ENCODE assay signal across 13 mouse cellular contexts in genomic region chr7:79360056-79360455, GRCm38 (mm10). TPM values are rescaled to one million over a fixed set of nuclear protein-coding genes. Genes with fewer than 3 reads are reported as not detected.
DNase-seq lines count a peak whose midpoint lies in the region; ATAC-seq and TF ChIP-seq lines count a peak whose summit lies in the region.
"Had no signal": no experiment of that assay in that cellular context is flagged by ENCODE, and none has a peak within 500 bp of the region (broad histone marks: within the 10 kb centered on the region; RNA-seq: fewer than 3 reads in every experiment).

No protein-coding gene starts in this region.

- intact Hi-C loops in heart, postnatal 14 days (cut with DNase I) = no loop called here

- in situ Hi-C loops in CH12.LX (cut with MboI; ENCODE audit: low pct_ligation_motif_present, low pct_unique_long_range_greater_than_20kb, low sequenced_read_pairs) = loop anchor here (25.0 kb wide), 1 partner anchor 448 kb away; the partner anchor contains the start of gene Isg20

- peak overlapping the region; percentile 84 for H3K27ac ChIP-seq in heart, embryonic 12.5 days (ENCODE audit: poor library complexity, severe bottlenecking)
- peak overlapping the region; percentile 85; the same call in 1 of the 2 replicates for H3K27ac ChIP-seq in hindbrain, postnatal 0 days
- H3K27ac ChIP-seq in hindbrain, embryonic 11.5 days (ENCODE audit: low read depth, low read length) = no peak overlapping the region
- no peak overlapping the region for H3K27ac ChIP-seq in CH12.LX (ENCODE audit: insufficient read depth, low read depth)

- peak overlapping the region; percentile 37 for H3K4me3 ChIP-seq in heart, embryonic 12.5 days
- no peak overlapping the region for H3K4me3 ChIP-seq in hindbrain, postnatal 0 days (ENCODE audit: low read length)
- no peak overlapping the region for H3K4me3 ChIP-seq in hindbrain, embryonic 11.5 days (ENCODE audit: low read depth, low read length)
- H3K4me3 ChIP-seq in CH12.LX (replicated peaks in 1 of 3; ENCODE audit: low read depth in 2 of 3, low read length in 2 of 3, poor library complexity in 1 of 3) = no peak overlapping the region

- peak overlapping the region; percentile 66 for H3K4me2 ChIP-seq in heart, embryonic 12.5 days
- no peak overlapping the region for H3K4me2 ChIP-seq in hindbrain, postnatal 0 days (ENCODE audit: low read depth, low read length)
- H3K4me2 ChIP-seq in hindbrain, embryonic 11.5 days (replicated peaks; ENCODE audit: low read depth, low read length) = no peak overlapping the region
- H3K4me2 ChIP-seq in CH12.LX (ENCODE audit: insufficient read depth, low read depth, poor library complexity, severe bottlenecking) = no peak overlapping the region
- H3K4me2 ChIP-seq: lung, embryonic 14.5 days had no signal

- 42% methylated on average over 11 of the region's 11 CpGs for WGBS in heart, embryonic 12.5 days
- WGBS in hindbrain, postnatal 0 days = 49% methylated on average over 11 of the region's 11 CpGs
- WGBS in hindbrain, embryonic 11.5 days = 60% methylated on average over 11 of the region's 11 CpGs

- no peak for TF ChIP-seq CTCF in hindbrain, postnatal 0 days (IDR thresholded peaks at IDR 0.05; ENCODE audit: low read depth)
- no peak for TF ChIP-seq CTCF in CH12.LX (conservative IDR thresholded peaks at IDR 0.05 in 1 of 2, IDR thresholded peaks at IDR 0.05 in 1 of 2; ENCODE audit: low read depth in 2 of 2, low read length in 2 of 2)

- TF ChIP-seq POLR2A in CH12.LX (IDR thresholded peaks at IDR 0.05; ENCODE audit: low read depth, low read length) = no peak

- no peak for DNase-seq in heart, postnatal 14 days
- no peak for DNase-seq in hindbrain, postnatal 0 days (ENCODE audit: low spot score)
- no peak for DNase-seq in hindbrain, embryonic 11.5 days (ENCODE audit: low spot score)
- no peak for DNase-seq in CH12.LX (ENCODE audit: extremely low read depth)
- DNase-seq in brain, adult 2 months (ENCODE audit: low read depth, low spot score) = peak; percentile 66
- DNase-seq in thymus, postnatal 4 days = no peak
- DNase-seq: cerebellum, adult 8-10 months; gastrocnemius, postnatal 10 days; lung, embryonic 14.5 days had no signal

- peaks cover 48% of the 10 kb centered on the region for H3K27me3 ChIP-seq in heart, embryonic 12.5 days (replicated peaks)
- H3K27me3 ChIP-seq in hindbrain, postnatal 0 days (ENCODE audit: insufficient read depth, low read length) = no peaks in the 10 kb centered on the region
- no peaks in the 10 kb centered on the region for H3K27me3 ChIP-seq in hindbrain, embryonic 11.5 days (ENCODE audit: control insufficient read depth, insufficient read depth, low read length)
- H3K27me3 ChIP-seq in CH12.LX (replicated peaks) = no peaks in the 10 kb centered on the region

- ATAC-seq in heart, embryonic 12.5 days (ENCODE audit: insufficient number of reproducible peaks, low FRiP score) = no peak
- ATAC-seq in hindbrain, postnatal 0 days = no peak
- no peak for ATAC-seq in hindbrain, embryonic 11.5 days (ENCODE audit: low FRiP score)
- ATAC-seq: inflammation-experienced regulatory T-cells, adult 6 months had no signal

- dilution Hi-C loops in CH12.LX (cut with MboI; ENCODE audit: extremely low pct_ligation_motif_present, extremely low pct_unique_long_range_greater_than_20kb, low sequenced_read_pairs) = no loop called here

- H3K36me3 ChIP-seq in heart, embryonic 12.5 days = peaks cover 15% of the 10 kb centered on the region
- peaks cover 36% of the 10 kb centered on the region for H3K36me3 ChIP-seq in hindbrain, postnatal 0 days (ENCODE audit: insufficient read depth, low read length)
- no peaks in the 10 kb centered on the region; the same call in 1 of the 2 replicates for H3K36me3 ChIP-seq in hindbrain, embryonic 11.5 days (ENCODE audit: control insufficient read depth, insufficient read depth, low read length)
- H3K36me3 ChIP-seq in CH12.LX (replicated peaks in 1 of 2; ENCODE audit: control insufficient read depth in 1 of 2, insufficient read depth in 1 of 2, low read length in 1 of 2) = peaks cover 35 to 78% of the 10 kb centered on the region in 2 experiments

- H3K4me1 ChIP-seq in heart, embryonic 12.5 days (replicated peaks) = peaks cover 66% of the 10 kb centered on the region
- H3K4me1 ChIP-seq in hindbrain, postnatal 0 days (ENCODE audit: insufficient read depth, low read length) = 0 out of 2 replicates have a peak, but pooled peaks cover 3% of the 10 kb centered on the region
- H3K4me1 ChIP-seq in hindbrain, embryonic 11.5 days (replicated peaks; ENCODE audit: control insufficient read depth, insufficient read depth, low read length) = no peaks in the 10 kb centered on the region
- peaks cover 0 to 19% of the 10 kb centered on the region in 2 experiments; a peak in 2 of 4 replicates for H3K4me1 ChIP-seq in CH12.LX (ENCODE audit: control insufficient read depth in 1 of 2, insufficient read depth in 2 of 2)

- 0 out of 2 replicates have a peak overlapping the region, but pooled peaks have one; percentile 28 for H3K9ac ChIP-seq in heart, embryonic 12.5 days
- H3K9ac ChIP-seq in hindbrain, postnatal 0 days (replicated peaks; ENCODE audit: low read length) = no peak overlapping the region
- H3K9ac ChIP-seq in hindbrain, embryonic 11.5 days (ENCODE audit: low read depth, low read length) = no peak overlapping the region
- no peak overlapping the region for H3K9ac ChIP-seq in CH12.LX (ENCODE audit: insufficient read depth, low read depth)
- H3K9ac ChIP-seq: lung, embryonic 14.5 days had no signal

- no peaks in the 10 kb centered on the region for H3K9me3 ChIP-seq in heart, embryonic 12.5 days (replicated peaks)
- H3K9me3 ChIP-seq in hindbrain, postnatal 0 days (ENCODE audit: low read length) = no peaks in the 10 kb centered on the region
- no peaks in the 10 kb centered on the region for H3K9me3 ChIP-seq in hindbrain, embryonic 11.5 days (ENCODE audit: control insufficient read depth, low read length)
- no peaks in the 10 kb centered on the region for H3K9me3 ChIP-seq in CH12.LX (replicated peaks; ENCODE audit: low read length)

- H3K79me2 ChIP-seq in CH12.LX (replicated peaks; ENCODE audit: control insufficient read depth, extremely low read depth, insufficient read depth, poor library complexity, severe bottlenecking) = no peaks in the 10 kb centered on the region

- TF ChIP-seq RAD21 in CH12.LX (IDR thresholded peaks at IDR 0.05; ENCODE audit: low read depth, low read length) = no peak

- no peak for TF ChIP-seq EP300 in CH12.LX (IDR thresholded peaks at IDR 0.05; ENCODE audit: low read length)

TF ChIP-seq in CH12.LX, 34 proteins besides CTCF, POLR2A, EP300 and RAD21:
- TF ChIP-seq CHD1 (IDR thresholded peaks at IDR 0.05; ENCODE audit: low read depth, low read length) (no peak), ELF1 (IDR thresholded peaks at IDR 0.05; ENCODE audit: low read depth, low read length) (no peak), GABPA (IDR thresholded peaks at IDR 0.05; ENCODE audit: insufficient replicate concordance, low read depth, low read length) (no peak), TBP (conservative IDR thresholded peaks at IDR 0.05; ENCODE audit: low read depth, low read length) (no peak), MEF2A (IDR thresholded peaks at IDR 0.05; ENCODE audit: borderline replicate concordance, low read depth, low read length) (peak; percentile 52; the same call in 1 of the 2 replicates)

RNA-seq across cellular contexts. Expression of gene Rlbp1, which starts 26.8 kb away (rescaled TPM):
- polyA plus RNA-seq in heart, embryonic 12.5 days (2016; fragmentation: Nextera tagmentation; extraction: Ambion mirVana) = not detected in 2 replicates
- not detected for total RNA-seq in heart, postnatal 14 days (2021)
- total RNA-seq in hindbrain, postnatal 0 days (2014; rRNA removed) = 25.3 and 32.3 TPM in 2 replicates
- polyA plus RNA-seq in hindbrain, postnatal 0 days (2015; fragmentation: Nextera tagmentation; extraction: Ambion mirVana) = 21.2 and 21.9 TPM in 2 replicates
- 0.40 and 0.93 TPM in 2 replicates for polyA plus RNA-seq in hindbrain, embryonic 11.5 days (2014; fragmentation: Nextera tagmentation; extraction: Ambion mirVana)
- total RNA-seq in CH12.LX (2012; rRNA removed) (1.9 and 2.5 TPM in 2 replicates), CH12.LX (2014; rRNA removed) (8.4 and 11.0 TPM in 2 replicates)
- 21.4 and 24.2 TPM in 2 replicates for polyA plus RNA-seq in CH12.LX (2012; ENCODE audit: insufficient read length, low read depth)
- total RNA-seq: gastrocnemius, postnatal 10 days; liver, adult 2 months; megakaryocyte progenitor cell, adult 5-6 weeks had no signal
- polyA plus RNA-seq: inflammation-experienced regulatory T-cells, adult 6 months; liver, adult 2 months had no signal

RNA-seq across cellular contexts. Expression of gene Fanci, which starts 31.7 kb away (rescaled TPM):
- 12.0 and 12.2 TPM in 2 replicates for polyA plus RNA-seq in heart, embryonic 12.5 days (2016; fragmentation: Nextera tagmentation; extraction: Ambion mirVana)
- total RNA-seq in heart, postnatal 14 days (2021) = 1 to 10 TPM in 1 of 2 experiments, under 1 TPM in 1; 0.55 to 1.5 TPM
- 2.9 and 3.5 TPM in 2 replicates for total RNA-seq in hindbrain, postnatal 0 days (2014; rRNA removed)
- polyA plus RNA-seq in hindbrain, postnatal 0 days (2015; fragmentation: Nextera tagmentation; extraction: Ambion mirVana) = 1.9 and 2.4 TPM in 2 replicates
- polyA plus RNA-seq in hindbrain, embryonic 11.5 days (2014; fragmentation: Nextera tagmentation; extraction: Ambion mirVana) = 11.7 and 16.5 TPM in 2 replicates
- total RNA-seq in CH12.LX (2012; rRNA removed) (14.9 and 17.5 TPM in 2 replicates), CH12.LX (2014; rRNA removed) (25.0 and 27.0 TPM in 2 replicates)
- 17.1 and 20.0 TPM in 2 replicates for polyA plus RNA-seq in CH12.LX (2012; ENCODE audit: insufficient read length, low read depth)

Comparison
In these comparisons a context has a peak if more than half of its experiments do, and no peak if none do; other contexts are left out.
1. H3K27ac ChIP-seq: peak in heart, embryonic 12.5 days (single experiment) and hindbrain, postnatal 0 days (single experiment); none in hindbrain, embryonic 11.5 days (single experiment) and CH12.LX (single experiment).
2. RNA of gene Rlbp1, which starts 26.8 kb away (polyA plus RNA-seq): 21.4 to 24.2 TPM in CH12.LX and 21.2 to 21.9 TPM in hindbrain, postnatal 0 days; 0.40 to 0.93 TPM in hindbrain, embryonic 11.5 days and not detected in heart, embryonic 12.5 days; every median in the first group is over 10 times any median in the second.